Mouse (Mus musculus) midbrain, embryonic 11.5 days (tissue): Measurements from ENCODE around the gene Knstrn. TPM values are rescaled to one million over a fixed set of nuclear protein-coding genes. Genes with fewer than 3 reads are reported as not detected.

ENCODE experiments used
- ATAC-seq: fragments of 200-750 bp; cut with Nextera tagmentation; 2 replicates; pipeline ENCODE4 v1.8.0; 2017; ENCODE audit warnings: moderate TSS enrichment, moderate library complexity; ENCODE audit not compliant: low FRiP score
- DNase-seq: peaks from one replicate; pipeline ENCODE4 v3.0.0; 2015; ENCODE audit warnings: low spot score; ENCODE audit errors: missing footprints
- H3K27ac ChIP-seq: fragments of 300-500 bp; sonication (generic); 2 replicates; pipeline ENCODE4 v1.5.1; 2014; ENCODE audit warnings: low read depth, low read length
- H3K27me3 ChIP-seq: fragments of 300-500 bp; sonication (generic); 2 replicates; pipeline ENCODE4 v1.6.1; 2014; ENCODE audit warnings: mild to moderate bottlenecking, low read length, moderate library complexity, mixed read lengths; ENCODE audit not compliant: control insufficient read depth, insufficient read depth
- H3K36me3 ChIP-seq: fragments of 300-500 bp; sonication (generic); 2 replicates; pipeline ENCODE4 v1.6.1; 2014; ENCODE audit warnings: mild to moderate bottlenecking, low read length, moderate library complexity, mixed read lengths; ENCODE audit not compliant: control insufficient read depth, insufficient read depth
- H3K4me1 ChIP-seq: fragments of 300-500 bp; sonication (generic); 2 replicates; pipeline ENCODE4 v1.6.1; 2014; ENCODE audit warnings: low read length; ENCODE audit not compliant: control insufficient read depth, insufficient read depth
- H3K4me2 ChIP-seq: fragments of 300-500 bp; sonication (generic); 2 replicates; pipeline ENCODE4 v1.6.1; 2014; ENCODE audit warnings: mild to moderate bottlenecking, moderate library complexity
- H3K4me3 ChIP-seq: fragments of 300-500 bp; sonication (generic); 2 replicates; pipeline ENCODE4 v1.5.1; 2014; ENCODE audit warnings: low read depth, low read length
- H3K9ac ChIP-seq: fragments of 300-500 bp; sonication (generic); 2 replicates; pipeline ENCODE4 v1.6.1; 2014; ENCODE audit warnings: low read length
- H3K9me3 ChIP-seq: fragments of 300-500 bp; sonication (generic); 2 replicates; pipeline ENCODE4 v1.6.1; 2016; ENCODE audit warnings: low read length; ENCODE audit not compliant: control insufficient read depth
- WGBS: fragments of 180-500 bp; shearing (Covaris S2); extraction: QIAGEN DNeasy Blood & Tissue Kit; methylation state at CpG from one replicate; pipeline ENCODE4 v1.1.7; 2014; 5-methylcytosine and 5-hydroxymethylcytosine counted together
- polyA plus RNA-seq: library from polyadenylated mRNA; unstranded; fragments of >200 nt; fragmentation: Nextera tagmentation; extraction: Ambion mirVana; gene quantifications from 2 replicates; pipeline ENCODE4 v1.2.1, GENCODE M21; 2014

The Knstrn gene
- polyA plus RNA-seq, 1 experiment from 2014 or later = 203 TPM

- H3K9ac ChIP-seq = peak within 1 kb of the TSS; percentile 83
- no peaks in the 10 kb centered on the region for H3K9me3 ChIP-seq
- ATAC-seq = no peak
- DNase-seq = peak; percentile 95
- peaks cover 38% of the 10 kb centered on the region for H3K4me1 ChIP-seq
- under 1% methylated on average over 32 of the region's 32 CpGs for WGBS
- H3K36me3 ChIP-seq = no peaks in the 10 kb centered on the region
- H3K27ac ChIP-seq = no peak within 1 kb of the TSS
- H3K4me3 ChIP-seq = peak within 1 kb of the TSS; percentile 97
- H3K27me3 ChIP-seq = peaks cover 51% of the 10 kb centered on the region
- peak within 1 kb of the TSS; percentile 95 for H3K4me2 ChIP-seq
Observed at GRCm38 (mm10) chr2:118899981-118900825, 86.4 kb downstream of the Knstrn start, which contains the start of gene Bahd1. TSS of gene Bahd1 (plus strand) at chr2:118900377.

GRCm38 (mm10) chr2:118900826-118901140, 87.0 kb downstream of the Knstrn start:
- no peaks in the 10 kb centered on the region for H3K36me3 ChIP-seq
- H3K27me3 ChIP-seq = peaks cover 45% of the 10 kb centered on the region
- no peak overlapping the region for H3K27ac ChIP-seq
- H3K4me3 ChIP-seq = peak overlapping the region; percentile 97
- no peaks in the 10 kb centered on the region for H3K9me3 ChIP-seq
- peak overlapping the region; percentile 95 for H3K4me2 ChIP-seq
- H3K4me1 ChIP-seq = peaks cover 38% of the 10 kb centered on the region
- DNase-seq (peak; percentile 93), ATAC-seq (no peak)
- under 1% methylated on average over 11 of the region's 11 CpGs for WGBS
- H3K9ac ChIP-seq = peak overlapping the region; percentile 83

DNA sequence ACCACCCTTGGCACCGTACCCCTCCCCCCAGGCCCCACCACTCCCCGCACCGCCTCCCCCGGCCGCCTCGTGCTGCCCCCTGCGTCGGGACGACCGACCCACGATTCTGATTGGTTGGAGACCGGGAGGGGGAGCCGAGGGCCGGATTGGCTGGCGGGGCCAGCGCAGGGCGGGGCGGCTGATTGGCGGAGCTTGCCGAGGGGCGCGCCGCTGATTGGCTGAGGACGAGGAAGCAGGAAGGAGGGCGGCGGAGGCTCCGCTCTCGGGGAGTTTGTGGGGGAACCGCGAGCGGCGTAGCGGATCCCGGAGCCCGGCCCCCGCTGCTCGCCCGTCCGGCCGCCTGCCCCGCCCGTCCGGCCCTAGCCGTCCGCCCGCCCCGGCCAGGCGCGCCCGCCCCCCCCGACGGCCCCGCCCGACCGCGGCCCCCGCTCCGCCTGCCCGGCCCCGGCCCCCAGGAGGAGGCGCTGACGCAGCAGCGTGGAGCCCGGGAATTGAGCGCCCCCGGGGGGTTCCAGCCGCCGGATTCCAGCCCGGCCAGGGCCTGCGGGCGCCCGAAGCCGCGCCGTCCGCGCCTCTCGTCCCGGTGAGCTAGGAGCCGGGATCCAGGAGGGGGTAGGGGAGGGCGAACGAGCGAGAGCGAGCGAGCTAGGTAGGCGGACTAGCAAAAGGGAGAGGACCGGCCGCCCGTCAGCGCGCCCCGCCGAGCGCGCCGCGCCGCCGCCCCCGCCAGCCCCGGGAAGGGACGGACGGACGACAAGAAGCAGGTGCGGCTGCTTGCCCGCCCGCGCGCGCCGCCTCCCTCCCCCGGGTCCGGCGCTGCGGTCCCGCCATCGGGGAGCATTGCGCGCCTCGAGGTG, 87.6 kb downstream of the Knstrn start:
- DNase-seq (peak; percentile 98), ATAC-seq (peak; percentile 92)
- H3K36me3 ChIP-seq = no peaks in the 10 kb centered on the region
- no peaks in the 10 kb centered on the region for H3K9me3 ChIP-seq
- H3K4me1 ChIP-seq = peaks cover 35% of the 10 kb centered on the region
- H3K9ac ChIP-seq = peak overlapping the region; percentile 83
- H3K4me3 ChIP-seq = peak overlapping the region; percentile 97
- H3K27ac ChIP-seq = peak overlapping the region; percentile 74
- H3K4me2 ChIP-seq = peak overlapping the region; percentile 95
- under 1% methylated on average over 96 of the region's 120 CpGs for WGBS
- peaks cover 39% of the 10 kb centered on the region for H3K27me3 ChIP-seq

- under 1% methylated on average over 84 of the region's 106 CpGs for WGBS
Observed at GRCm38 (mm10) chr2:118902051-118903025, 88.5 kb downstream of the Knstrn start.

DNA sequence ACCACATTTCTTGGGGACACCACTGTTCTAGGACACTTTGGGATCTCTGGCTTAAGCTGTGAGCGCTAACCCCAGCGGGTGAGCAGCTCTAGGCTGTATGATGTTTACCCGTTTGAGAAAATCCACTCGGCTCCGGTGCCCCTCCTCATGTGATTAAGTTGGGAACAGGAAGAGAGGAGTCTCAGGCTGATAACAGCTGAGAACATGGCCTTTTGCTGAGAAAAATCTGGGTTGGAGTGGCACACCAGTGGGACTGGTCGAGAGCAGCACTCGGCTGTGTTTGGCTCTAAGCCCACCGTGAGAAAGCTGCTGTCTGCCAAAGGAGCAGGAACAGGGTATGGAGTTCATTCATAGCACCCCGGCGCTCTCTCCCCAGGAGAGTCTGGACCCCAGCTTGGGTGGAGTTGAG, 89.5 kb downstream of the Knstrn start:
- Histone ChIP-seq H3K9me3 (no peaks in the 10 kb centered on the region), H3K9ac (peak overlapping the region; percentile 10; the same call in 1 of the 2 replicates), H3K36me3 (no peaks in the 10 kb centered on the region), H3K27me3 (peaks cover 20% of the 10 kb centered on the region), H3K27ac (no peak overlapping the region), H3K4me3 (peak overlapping the region; percentile 97), H3K4me2 (peak overlapping the region; percentile 95), H3K4me1 (peaks cover 19% of the 10 kb centered on the region)
- 7% methylated on average over 10 of the region's 10 CpGs for WGBS
- DNase-seq = peak; percentile 82
- no peak for ATAC-seq

More at GRCm38 (mm10) chr2:118902051-118903025, 88.5 kb downstream of the Knstrn start:
- peak overlapping the region; percentile 97 for H3K4me3 ChIP-seq
- ATAC-seq (peak; percentile 35), DNase-seq (peak; percentile 94)
- peak overlapping the region; percentile 74; the same call in 1 of the 2 replicates for H3K27ac ChIP-seq
- peak overlapping the region; percentile 83 for H3K9ac ChIP-seq
- H3K4me1 ChIP-seq = peaks cover 26% of the 10 kb centered on the region
- no peaks in the 10 kb centered on the region for H3K36me3 ChIP-seq
- peaks cover 30% of the 10 kb centered on the region for H3K27me3 ChIP-seq
- no peaks in the 10 kb centered on the region for H3K9me3 ChIP-seq
- H3K4me2 ChIP-seq = peak overlapping the region; percentile 95

Other genes starting within 250 kb of the Knstrn start
- 115 and 122 TPM in 2 replicates for gene Bub1b, start 215.8 kb upstream of the Knstrn start, polyA plus RNA-seq
- 1.2 and 1.4 TPM in 2 replicates for gene Pak6, start 150.7 kb upstream of the Knstrn start, polyA plus RNA-seq
- not detected in 2 replicates for gene Ankrd63, start 110.0 kb upstream of the Knstrn start, polyA plus RNA-seq
- 0.20 and 0.33 TPM in 2 replicates for gene Plcb2, start 85.6 kb upstream of the Knstrn start, polyA plus RNA-seq
- gene Inafm2, start 68.2 kb upstream of the Knstrn start, polyA plus RNA-seq = 36.0 and 39.9 TPM in 2 replicates
- gene Ccdc9b, start 51.3 kb upstream of the Knstrn start, polyA plus RNA-seq = 0.86 and 0.92 TPM in 2 replicates
- gene Phgr1, start 41.2 kb upstream of the Knstrn start, polyA plus RNA-seq = not detected in 2 replicates
- 7.8 and 8.0 TPM in 2 replicates for gene Disp2, start 34.3 kb upstream of the Knstrn start, polyA plus RNA-seq
- gene Ivd, start 48.0 kb downstream of the Knstrn start, polyA plus RNA-seq = 40.5 and 44.4 TPM in 2 replicates
- 1.4 and 1.5 TPM in 2 replicates for gene Bahd1, start 86.4 kb downstream of the Knstrn start, polyA plus RNA-seq
- gene Chst14, start 112.5 kb downstream of the Knstrn start, polyA plus RNA-seq = 17.3 and 19.2 TPM in 2 replicates
- gene Ccdc32, start 215.4 kb downstream of the Knstrn start, polyA plus RNA-seq = 25.0 and 25.6 TPM in 2 replicates
- 7.4 and 7.9 TPM in 2 replicates for gene Rpusd2, start 220.8 kb downstream of the Knstrn start, polyA plus RNA-seq
- gene Knl1, start 233.1 kb downstream of the Knstrn start, polyA plus RNA-seq = 45.5 and 46.4 TPM in 2 replicates